8 mouse cellular contexts compared by ENCODE assay signal in genomic region chr19:56566041-56566440, GRCm38 (mm10). TPM values are rescaled to one million over a fixed set of nuclear protein-coding genes. Genes with fewer than 3 reads are reported as not detected.
DNase-seq lines count a peak whose midpoint lies in the region; ATAC-seq lines count a peak whose summit lies in the region.

No protein-coding gene starts in this region.

- peaks cover 18% of the 10 kb centered on the region for H3K36me3 ChIP-seq in liver, embryonic 13.5 days

- H3K4me1 ChIP-seq in liver, embryonic 13.5 days (replicated peaks): peaks cover 47% of the 10 kb centered on the region

- H3K4me3 ChIP-seq in liver, embryonic 13.5 days (replicated peaks): no peak overlapping the region

- H3K9me3 ChIP-seq in liver, embryonic 13.5 days (replicated peaks): no peaks in the 10 kb centered on the region

- H3K27ac ChIP-seq in liver, embryonic 13.5 days: no peak overlapping the region

- peak; percentile 52 for DNase-seq in adrenal gland, adult 2 months
- no peak for DNase-seq in adrenal gland, postnatal 4 days (ENCODE audit: low spot score in 2 of 2)
- DNase-seq in liver, embryonic 13.5 days: no peak
- DNase-seq in liver: no peak
- DNase-seq in gastrocnemius, postnatal 14 days: peak; percentile 32
- peak; percentile 72 for DNase-seq in layer of hippocampus, adult 9-11 months
- DNase-seq in retina, postnatal 1 day: peak; percentile 54
- no peak for DNase-seq in cerebellum, adult 11-12 months

- H3K27me3 ChIP-seq in liver, embryonic 13.5 days: no peaks in the 10 kb centered on the region

- intact Hi-C loops in gastrocnemius, postnatal 14 days (cut with DNase I; ENCODE audit: low total_unique reads): loop anchor here (5.0 kb wide), 1 partner anchor 211 kb away; no protein-coding TSS in a partner anchor

- no peak overlapping the region for H3K9ac ChIP-seq in liver, embryonic 13.5 days

- no peak overlapping the region for H3K4me2 ChIP-seq in liver, embryonic 13.5 days

- 71% methylated on average over 4 of the region's 4 CpGs for WGBS in liver, embryonic 13.5 days (ENCODE audit: insufficient replicate concordance)

- ATAC-seq in liver, embryonic 13.5 days (ENCODE audit: low read depth): peak; percentile 39; the same call in 1 of the 2 replicates

RNA-seq across cellular contexts. Expression of gene Nhlrc2, which starts 18.0 kb away (rescaled TPM):
- 10 to 100 TPM; 15.9 to 16.0 TPM for total RNA-seq in adrenal gland, adult 2 months (2021)
- polyA plus RNA-seq in adrenal gland, adult 2 months (2012; rRNA removed): 3.3 and 3.8 TPM in 2 replicates
- 10 to 100 TPM; 24.0 to 25.5 TPM for total RNA-seq in adrenal gland, postnatal 4 days (2021)
- 7.7 and 8.2 TPM in 2 replicates for polyA plus RNA-seq in liver, embryonic 13.5 days (2015; fragmentation: Nextera tagmentation; extraction: Ambion mirVana)
- 1 to 10 TPM; 9.0 to 9.6 TPM for total RNA-seq in gastrocnemius, postnatal 14 days (2021)

RNA-seq across cellular contexts. Expression of gene Dclre1a, which starts 18.0 kb away (rescaled TPM):
- total RNA-seq in adrenal gland, adult 2 months (2021): 1 to 10 TPM; 8.0 to 8.9 TPM
- 2.4 and 2.5 TPM in 2 replicates for polyA plus RNA-seq in adrenal gland, adult 2 months (2012; rRNA removed)
- 10 to 100 TPM; 17.2 to 19.0 TPM for total RNA-seq in adrenal gland, postnatal 4 days (2021)
- 19.2 and 21.5 TPM in 2 replicates for polyA plus RNA-seq in liver, embryonic 13.5 days (2015; fragmentation: Nextera tagmentation; extraction: Ambion mirVana)
- total RNA-seq in gastrocnemius, postnatal 14 days (2021): 1 to 10 TPM; 4.1 to 5.8 TPM

Comparison
In these comparisons a context has a peak if more than half of its experiments do, and no peak if none do; other contexts are left out.
1. DNase-seq: peak in adrenal gland, adult 2 months (single experiment), gastrocnemius, postnatal 14 days (single experiment), layer of hippocampus, adult 9-11 months (single experiment) and retina, postnatal 1 day (single experiment); none in adrenal gland, postnatal 4 days (0 of 2), liver, embryonic 13.5 days (single experiment), liver (single experiment) and cerebellum, adult 11-12 months (single experiment).